Mouse (Mus musculus) embryonic fibroblast, embryonic 13.5 days (primary cell): ENCODE measurements around the gene Spen.

Experiments used
- CTCF ChIP-seq: IDR thresholded peaks from 2 replicates; pipeline ENCODE4 v1.5.1; 2011; ENCODE audit warnings: mild to moderate bottlenecking, control low read depth, low read length, moderate library complexity, borderline replicate concordance; ENCODE audit not compliant: insufficient read depth
- POLR2A ChIP-seq: IDR thresholded peaks from 2 replicates; pipeline ENCODE4 v1.6.1; 2011; ENCODE audit warnings: low read depth, mild to moderate bottlenecking, control low read depth, low read length, moderate library complexity

DNA sequence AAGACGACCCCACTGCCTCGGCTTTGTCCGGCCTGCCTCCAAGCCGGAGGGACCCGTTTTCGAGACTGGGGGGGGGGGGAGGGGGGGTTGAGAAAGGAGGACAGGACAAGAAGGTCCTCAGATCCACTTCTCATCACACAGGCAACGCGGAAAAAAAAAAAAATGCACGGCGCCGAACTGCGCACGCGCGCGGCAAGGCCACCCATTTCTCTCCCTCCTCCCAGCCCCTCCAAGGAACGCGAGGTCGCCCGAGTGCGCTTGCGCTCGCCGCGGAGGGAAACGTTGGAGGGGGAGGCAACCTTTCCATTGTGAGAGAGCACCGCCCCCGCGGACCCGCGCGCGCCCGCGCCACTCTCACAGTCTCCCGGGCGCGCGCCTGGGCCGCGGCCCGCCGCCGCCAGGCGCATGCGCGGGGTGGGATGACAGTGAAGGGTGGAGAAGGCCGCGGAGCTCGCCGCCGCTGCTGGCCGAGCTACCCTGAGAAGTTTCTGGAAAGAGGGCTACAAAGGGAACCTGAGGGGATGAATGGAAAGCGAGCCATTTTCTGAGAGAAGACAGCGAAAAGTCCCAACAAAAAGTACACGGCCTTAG lies 7.4 kb upstream of the Spen start:
- TF ChIP-seq POLR2A: peak; percentile 63
- no peak for TF ChIP-seq CTCF
